Mouse (Mus musculus): Measurements from ENCODE around the gene Plcg2. TPM values are rescaled to one million over a fixed set of nuclear protein-coding genes. Genes with fewer than 3 reads are reported as not detected.

The Plcg2 gene
- 3.4 and 8.0 TPM in 2 replicates for total RNA-seq (2021)
- long read RNA-seq, experiment 1, full-length matches to known transcripts: 2 of 4 reads
- long read RNA-seq, experiment 1, partial matches to known transcripts: 2 of 4 reads
- long read RNA-seq, experiment 1, other reads (novel, unspliced or antisense): 0 of 4 reads
- long read RNA-seq, experiment 2, full-length matches to known transcripts: 2 of 3 reads
- long read RNA-seq, experiment 2, partial matches to known transcripts: 1 of 3 reads
- long read RNA-seq, experiment 2, other reads (novel, unspliced or antisense): 0 of 3 reads

DNA sequence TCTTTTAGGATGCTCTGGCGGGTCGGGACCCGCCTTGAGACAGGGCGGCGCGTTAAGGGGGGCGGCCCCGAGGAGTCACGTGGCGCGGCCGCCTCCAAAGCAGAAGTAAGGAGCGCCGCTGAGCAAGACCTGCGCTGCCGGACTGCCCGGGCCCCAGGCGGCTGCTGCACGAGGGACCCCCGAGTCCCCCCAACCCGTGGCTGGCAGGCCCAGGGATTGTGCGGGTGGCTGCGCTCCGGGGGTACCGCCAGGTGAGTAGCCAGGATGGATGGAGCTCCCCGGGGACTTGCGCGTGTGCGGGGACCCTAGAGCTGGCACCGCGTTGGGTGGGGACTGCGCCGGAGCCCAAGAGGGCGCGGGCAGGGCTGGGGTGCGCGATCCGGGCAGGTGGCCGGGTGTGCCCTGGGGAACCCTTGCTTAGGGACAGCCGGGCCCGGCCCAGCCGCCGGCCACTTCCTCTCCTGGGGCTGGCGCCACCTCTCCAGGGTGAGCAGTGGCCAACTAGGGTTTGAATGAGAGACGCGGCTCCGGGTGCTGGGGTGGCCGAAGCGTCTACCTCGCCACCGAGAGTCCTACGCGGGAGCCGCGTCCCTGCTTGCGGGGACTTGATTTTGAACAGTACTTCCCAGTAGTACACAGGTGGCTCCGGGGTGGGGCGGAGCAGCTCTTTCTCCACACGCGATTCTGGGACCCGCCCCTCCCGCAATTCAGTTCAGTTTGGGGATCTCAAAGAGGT lies at the start of gene Plcg2:
Gene Plcg2 (plus strand): TSS at position 113 of the 736 bp plus-strand sequence.
- DNase-seq: peak; percentile 68

DNA sequence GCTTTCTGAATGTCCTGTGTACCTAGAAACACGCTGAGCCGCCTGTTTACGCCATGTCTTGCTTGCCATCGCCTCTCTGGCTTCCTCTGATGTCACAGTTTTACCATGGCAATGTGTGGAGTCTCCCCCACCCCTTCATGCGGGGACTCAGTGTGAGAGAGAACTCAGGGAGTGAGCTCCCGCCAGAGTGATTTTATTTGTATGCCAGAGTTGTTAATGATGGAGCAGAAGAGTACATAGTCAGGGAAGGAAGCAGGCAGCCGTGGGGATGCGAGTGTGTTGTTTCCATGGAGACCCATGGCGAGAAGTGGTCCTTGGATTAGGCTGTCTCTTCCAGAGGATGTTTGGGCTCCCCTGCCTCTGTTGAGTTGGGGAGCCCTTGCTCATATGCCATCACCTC lies 47.0 kb upstream of the Plcg2 start:
- DNase-seq: no peak

DNA sequence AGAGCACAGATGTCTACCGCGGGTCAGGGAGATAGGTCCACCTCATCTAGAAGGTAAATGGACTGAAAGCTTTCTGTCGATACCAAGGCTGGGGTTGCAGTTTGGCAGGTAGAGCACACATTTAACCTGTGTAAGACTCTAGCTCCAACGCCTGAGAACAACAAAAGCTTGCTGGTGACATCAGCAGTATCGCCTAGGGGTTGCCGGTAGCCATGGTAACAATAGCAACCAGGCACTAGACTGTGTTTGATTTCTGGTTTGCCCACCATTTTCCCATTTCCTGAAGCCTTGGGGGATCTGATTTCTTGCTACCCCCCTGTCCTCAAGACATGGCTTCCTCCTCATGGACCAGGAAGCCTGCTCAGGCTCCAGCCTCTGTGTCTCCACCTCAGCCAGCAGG lies 44.1 kb upstream of the Plcg2 start:
- DNase-seq: no peak

DNA sequence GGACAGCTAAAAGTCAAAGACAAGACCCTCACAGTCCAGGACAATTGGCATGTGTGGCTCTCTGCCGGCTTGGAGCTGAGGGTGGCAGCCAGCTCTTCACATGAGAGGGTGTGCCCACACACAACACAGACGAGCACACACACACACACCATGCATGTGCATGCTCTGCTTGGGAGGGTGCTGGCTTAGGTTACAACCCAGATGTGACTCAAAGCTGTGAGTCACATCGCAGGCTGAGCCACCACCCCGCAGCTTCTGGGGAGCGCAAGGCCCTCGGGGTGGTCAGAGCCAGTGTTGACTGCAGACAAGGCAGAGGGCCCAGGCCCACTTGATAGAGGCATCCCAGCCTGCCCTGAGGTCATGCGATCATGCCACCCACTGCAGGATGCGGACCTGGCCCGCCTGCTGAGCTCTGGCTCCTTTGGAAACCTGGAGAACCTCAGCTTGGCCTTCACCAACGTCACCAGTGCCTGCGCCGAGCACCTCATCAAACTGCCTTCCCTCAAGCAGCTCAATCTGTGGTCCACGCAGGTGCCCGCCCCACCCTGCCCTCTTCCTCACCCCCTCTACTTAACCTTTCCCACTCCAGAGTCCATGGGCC lies 43.5 kb upstream of the Plcg2 start:
- peak; percentile 67 for DNase-seq

DNA sequence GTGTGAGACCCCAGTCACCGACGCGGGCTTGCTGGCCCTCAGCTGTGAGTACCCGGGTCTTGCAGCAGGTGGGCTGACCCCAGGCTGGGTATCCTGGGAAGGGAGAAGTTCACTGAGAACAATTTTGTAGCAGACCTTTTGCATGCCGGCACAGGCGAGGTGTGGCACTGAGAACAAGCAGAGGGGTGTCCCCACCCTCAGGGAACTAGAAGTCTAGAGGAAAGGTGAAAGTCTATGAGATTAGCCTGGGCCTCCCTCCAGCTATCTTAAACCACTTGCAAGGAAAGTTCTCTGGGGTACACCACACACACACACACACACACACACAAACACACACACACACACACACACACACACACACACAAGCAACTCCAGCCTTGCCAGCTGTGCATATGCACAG lies 42.4 kb upstream of the Plcg2 start:
- DNase-seq: no peak

DNA sequence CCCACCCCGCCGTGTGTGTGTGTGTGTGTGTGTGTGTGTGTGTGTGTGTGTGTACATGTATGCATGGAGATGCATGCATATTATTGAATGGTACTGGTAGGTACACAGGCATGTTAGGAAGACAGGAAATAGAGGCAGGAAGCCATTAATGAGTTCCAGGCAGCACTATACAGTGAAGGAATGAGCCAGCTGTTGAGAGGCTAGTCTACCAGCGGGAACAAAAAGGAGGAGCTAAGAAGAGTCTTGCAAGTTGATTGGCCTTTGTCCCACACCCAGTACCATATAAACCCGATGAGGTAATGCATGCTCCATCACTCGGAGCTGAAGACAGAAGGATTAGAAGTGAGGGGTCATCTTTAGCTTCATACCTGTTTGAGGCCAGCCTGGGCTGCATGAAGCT lies 39.7 kb upstream of the Plcg2 start:
- DNase-seq: no peak

DNA sequence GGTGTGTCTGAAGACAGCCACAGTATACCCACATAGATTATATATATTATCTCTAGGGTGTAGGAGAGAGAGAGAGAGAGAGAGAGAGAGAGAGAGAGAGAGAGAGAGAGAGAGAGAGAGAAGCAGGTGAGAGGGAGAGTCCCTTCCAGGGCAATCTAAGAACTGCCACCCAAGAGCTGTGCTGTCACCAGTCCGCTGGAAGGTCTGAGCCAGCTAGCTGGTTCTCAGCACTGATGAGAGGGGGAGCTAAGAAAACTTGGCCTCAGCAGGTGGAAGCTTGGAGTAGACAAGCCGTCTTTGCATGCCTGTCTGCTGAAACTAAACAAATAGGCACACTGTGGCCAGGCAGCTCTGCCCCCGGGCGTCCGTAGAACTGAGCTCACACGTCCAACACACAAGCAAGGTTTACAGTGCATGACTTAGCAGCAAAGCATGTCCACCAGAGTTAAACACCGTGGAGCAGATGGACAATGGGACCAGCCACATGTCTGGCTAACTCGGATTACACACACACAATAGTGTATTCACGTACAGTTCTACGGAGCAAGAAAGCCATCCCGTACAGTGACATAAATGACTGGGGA lies 35.3 kb upstream of the Plcg2 start:
- no peak for DNase-seq

DNA sequence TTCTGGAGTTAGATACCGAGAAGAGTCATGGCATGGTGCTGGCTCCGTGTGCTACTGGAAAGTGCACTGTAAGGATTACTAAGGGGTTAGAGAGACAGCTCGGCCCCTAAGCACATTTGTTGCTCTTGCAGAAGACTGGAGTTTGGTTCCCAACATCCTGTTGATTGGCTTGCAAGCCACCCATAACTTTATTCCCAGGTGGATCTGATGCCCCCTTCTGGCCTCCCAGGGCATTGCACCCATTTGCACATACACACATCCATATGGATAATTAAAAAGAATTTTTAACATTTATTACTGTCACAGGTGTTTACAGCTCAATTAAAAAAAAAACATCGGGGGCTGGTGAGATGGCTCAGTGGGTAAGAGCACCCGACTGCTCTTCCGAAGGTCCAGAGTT lies 33.6 kb upstream of the Plcg2 start:
- DNase-seq: peak; percentile 51

DNA sequence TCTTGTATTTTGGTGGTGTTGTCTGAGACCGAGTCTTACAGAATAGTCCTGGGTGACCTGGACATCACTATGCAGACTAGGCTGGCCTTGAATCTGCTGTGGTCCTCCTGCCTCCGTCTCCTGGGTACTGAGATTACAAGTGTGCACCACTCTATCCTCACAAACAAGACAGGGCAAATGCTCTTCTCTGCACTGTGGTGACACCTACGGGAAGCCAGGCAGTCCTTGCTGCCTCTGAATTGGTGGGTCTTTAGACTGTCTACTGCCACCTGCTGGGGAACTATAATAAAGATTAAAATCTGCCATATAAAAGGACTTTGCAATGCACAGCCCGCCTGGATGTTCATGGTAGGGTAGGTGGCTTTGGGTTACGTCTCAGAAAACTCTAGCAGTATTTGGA lies 32.8 kb upstream of the Plcg2 start:
- peak; percentile 81 for DNase-seq

DNA sequence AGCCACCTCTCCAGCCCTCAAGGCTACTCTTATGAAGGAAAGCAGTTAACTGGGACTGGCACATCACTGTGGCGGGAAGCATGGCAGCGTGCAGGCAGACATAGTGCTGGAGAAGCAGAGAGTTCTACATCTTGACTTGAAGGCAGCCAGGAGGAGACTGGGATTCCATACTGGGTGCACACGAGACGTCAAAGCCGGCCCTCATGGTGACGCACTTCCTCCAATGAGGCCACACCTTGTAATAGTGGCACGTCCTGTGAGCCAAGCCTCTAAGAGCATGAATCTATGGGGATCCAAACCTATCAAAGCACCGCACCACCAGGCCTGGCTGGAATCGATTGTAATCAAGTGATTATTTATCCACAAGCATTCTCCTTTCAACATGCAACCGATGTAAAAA lies 30.6 kb upstream of the Plcg2 start:
- DNase-seq: no peak

DNA sequence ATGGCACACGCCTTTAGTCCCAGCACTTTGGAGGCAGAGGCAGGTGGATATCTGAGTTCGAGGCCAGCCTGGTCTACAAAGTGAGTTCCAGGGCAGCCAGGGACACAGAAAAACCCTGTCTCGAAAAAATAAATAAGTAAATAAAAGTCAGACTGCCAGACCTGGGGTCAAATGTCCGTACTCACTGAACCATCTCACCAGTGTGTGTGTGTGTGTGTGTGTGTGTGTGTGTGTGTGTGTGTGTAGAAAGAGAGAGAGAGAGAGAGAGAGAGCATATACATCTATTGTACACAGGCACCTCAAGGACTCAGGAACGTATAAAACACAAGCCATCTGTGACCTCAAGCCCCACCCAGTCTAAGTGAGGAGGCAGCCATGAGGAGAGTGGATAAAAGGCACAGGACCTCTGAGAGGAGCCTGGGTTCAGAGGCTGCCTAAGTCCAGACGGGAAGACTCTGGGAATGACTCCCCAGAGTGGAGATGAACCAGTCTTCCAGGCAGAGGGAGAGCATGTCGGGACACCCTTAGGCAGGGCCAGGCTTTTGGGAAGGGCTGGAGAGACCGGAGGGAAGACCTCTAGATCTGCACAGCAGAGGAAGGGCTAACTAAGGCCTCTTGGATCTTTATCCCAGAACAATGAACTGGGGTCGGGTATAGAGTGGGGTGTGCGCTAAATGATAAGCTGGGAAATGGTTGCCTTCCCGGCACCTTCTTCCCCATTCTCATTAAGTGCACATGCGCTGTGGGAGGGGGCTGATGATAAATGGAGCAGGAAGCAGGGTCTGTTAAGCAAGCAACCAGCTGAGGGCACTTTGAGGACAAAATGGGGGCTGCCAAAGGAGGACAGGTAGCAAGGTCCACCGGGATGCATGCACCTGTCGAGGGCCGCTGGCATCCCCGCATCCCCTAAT lies 28.4 kb upstream of the Plcg2 start:
- DNase-seq: no peak

DNA sequence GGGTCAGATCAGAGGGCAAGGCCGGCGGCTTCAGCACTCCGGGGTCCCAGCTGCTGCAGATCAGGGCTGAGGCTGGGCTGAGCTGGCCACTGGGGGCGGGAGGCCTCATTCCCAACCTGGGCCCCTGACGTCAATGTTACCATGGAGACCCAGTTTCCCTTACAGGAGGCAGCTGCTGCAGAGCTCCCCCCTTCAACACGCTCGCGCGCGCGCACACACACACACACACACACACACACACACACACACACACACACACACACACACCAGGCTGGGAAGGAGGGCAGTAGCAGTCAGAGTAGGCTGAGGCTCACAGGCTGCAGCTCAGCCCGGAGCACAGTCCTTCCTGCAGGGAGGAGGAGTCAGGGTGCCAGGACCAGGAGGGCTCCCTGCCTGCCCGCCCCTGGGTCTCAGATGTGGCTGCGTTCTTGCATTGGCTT lies 27.7 kb upstream of the Plcg2 start:
- peak; percentile 85 for DNase-seq

DNA sequence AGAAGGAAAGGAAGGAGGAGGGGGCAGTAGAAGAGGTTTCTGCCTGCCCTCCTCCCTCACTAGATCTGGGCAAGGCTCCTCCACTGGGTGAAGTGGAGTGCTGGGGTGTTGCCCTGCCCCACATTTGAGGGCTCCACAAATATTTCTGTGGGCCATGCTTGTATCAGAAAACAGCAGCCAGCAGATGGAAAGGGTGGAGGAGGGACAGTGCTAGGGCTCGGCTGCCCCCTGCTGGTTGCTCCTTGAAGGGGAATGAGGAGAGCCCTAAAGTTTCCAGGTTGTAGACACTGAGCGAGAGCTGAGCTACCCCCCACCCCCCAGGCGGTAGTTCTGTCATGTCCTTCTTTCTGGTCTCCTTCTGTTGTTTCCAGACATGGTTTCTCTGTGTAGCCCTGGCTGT lies 26.9 kb upstream of the Plcg2 start:
- peak; percentile 81 for DNase-seq

DNA sequence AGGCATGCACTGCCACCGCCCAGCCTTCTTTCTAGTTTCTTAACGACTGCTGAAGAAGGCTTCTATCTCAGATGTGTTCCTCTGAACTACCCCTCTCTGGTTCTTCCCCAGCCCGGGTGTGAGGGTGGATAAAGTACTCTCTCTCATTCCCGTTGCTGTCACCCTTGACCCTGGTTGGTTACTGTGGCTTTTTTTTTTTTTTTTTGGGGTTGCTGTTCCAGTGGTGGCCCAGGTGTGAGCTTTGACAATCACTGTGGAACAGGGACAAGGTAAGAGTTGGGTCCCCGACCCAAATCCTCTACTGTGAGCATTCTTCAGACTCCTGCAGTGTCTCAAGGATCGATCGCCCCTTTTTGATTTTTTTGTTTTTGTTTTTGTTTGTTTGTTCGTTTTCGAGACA lies 26.4 kb upstream of the Plcg2 start:
- DNase-seq: no peak

DNA sequence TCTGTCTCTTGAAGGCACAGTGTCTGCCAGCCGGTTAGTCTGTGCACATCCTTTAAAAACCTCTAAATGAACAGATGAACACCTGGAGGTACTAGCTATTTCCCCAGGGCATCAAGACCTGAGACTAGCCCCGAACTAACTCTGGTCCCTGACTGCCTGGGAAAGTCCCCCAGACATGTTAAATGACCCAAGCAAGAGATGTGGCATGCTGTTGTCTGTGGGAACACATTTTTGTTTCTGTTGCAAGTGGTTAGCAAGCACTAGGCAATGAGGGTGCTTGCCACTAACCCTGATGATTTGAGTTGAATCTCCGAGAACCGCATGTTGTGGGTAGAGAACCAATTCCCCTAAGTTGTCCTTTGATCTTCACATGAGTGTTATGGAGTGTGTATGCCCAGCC lies 25.8 kb upstream of the Plcg2 start:
- no peak for DNase-seq

DNA sequence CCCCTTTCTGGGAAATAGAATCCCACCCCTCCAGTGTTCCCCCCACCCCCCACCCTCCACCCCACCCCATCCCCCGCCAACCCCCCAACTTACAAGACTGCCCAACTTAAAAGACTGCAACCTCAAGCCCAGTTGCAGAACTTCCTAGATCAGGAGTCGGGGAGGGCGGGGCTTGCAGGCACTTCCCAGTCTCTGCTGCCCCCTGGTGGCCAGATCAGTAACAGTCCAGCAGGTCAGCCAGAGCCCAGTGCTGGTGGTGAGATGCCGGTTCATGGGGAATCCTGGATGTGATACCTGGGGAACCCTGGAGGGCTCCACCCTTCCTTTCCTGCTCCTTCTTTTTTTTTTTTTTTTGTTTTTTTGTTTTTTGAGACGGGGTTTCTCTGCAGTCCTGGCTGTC lies 23.1 kb upstream of the Plcg2 start:
- peak; percentile 96 for DNase-seq

DNA sequence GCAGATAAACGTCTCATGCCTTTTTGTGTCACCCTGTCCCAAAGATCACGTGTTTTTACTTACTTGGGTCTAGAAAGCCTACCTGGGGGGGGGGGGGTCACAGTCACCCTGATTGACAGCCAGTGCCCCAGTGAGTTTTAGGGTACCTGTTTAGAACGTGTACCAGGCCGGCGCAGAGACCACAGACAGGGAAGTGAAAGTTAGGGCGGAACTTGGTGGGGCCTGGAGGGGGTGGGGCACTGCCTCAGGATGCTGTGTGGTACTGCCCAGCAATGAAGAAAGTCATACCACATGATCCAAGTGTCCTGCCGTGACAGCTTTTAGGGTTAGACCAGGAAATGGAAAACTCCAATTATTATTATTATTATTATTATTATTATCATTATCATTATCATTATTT lies 22.3 kb upstream of the Plcg2 start:
- peak; percentile 48 for DNase-seq

DNA sequence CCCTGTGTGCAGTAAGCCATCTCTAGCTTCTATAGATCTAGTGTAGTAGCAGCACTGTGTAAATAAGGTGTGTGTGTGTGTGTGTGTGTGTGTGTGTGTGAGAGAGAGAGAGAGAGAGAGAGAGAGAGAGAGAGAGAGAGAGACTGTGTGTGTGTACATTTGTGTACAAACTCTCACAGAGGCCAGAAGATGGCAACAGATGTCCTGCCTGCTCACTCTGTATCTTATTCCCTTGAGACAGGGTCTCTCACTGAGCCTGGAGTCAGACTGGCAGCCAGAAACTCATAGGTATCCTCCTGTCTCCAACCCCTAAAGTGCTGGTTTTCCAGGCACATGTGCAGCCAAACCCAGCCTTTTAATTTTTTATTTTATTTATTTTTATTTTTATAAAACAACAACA lies 20.0 kb upstream of the Plcg2 start:
- DNase-seq: no peak

DNA sequence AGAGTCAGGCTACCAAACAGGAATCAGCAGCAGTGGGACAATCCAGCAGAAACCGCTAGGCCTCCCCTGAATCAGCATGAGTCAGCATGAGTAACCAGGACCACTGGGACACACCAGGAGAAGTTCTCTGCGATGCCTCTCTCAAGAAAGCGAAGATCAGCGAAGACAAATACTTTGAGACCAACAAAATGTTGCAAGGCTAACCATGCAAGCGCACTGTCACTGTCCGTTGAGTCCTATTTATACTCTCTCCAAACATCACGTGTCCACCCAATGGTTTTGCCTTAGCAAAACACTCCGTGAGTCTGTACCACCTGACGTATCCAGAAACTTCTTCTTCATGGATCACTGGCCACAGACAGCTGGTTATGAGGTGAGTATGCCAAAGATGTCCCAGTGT lies 18.1 kb upstream of the Plcg2 start:
- no peak for DNase-seq

DNA sequence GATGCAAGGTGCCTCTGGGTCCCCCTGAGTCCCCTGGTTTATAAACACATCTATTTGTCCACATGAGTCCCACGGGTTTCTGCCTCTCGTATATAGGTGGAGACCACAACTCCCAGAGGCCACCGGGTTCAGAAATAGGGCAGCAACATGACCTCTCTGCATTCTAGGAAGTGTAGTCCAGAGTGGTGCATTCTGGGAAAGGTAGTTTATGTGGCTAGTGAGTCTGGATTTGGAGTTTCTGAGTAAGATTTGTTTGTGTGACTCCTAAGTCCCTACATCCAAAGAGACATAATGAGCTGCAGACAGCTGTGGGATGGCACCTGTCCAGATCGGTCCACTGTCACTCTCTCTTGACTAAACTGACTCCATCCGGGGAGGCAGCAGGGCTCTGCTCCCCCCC lies 17.6 kb upstream of the Plcg2 start:
- no peak for DNase-seq

DNA sequence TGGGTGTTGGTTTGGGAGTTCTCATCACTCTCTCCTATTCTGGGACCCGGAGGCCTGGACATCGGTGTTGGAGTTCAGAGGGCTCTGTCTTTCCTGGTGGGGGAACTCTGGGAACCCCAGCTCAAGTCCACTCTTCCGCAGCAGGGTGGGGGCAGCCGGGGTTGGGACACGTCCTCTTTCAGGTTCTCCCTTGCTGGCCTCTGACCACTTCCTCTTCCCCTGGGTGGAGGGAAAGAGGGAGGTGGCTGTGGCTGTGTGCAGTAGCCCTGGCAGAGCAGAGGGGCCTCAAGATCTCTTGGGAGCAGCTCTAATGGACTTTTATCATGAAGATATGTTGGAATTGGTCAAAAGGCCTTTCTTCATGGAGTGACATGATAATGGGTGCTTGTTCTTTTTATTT lies 16.3 kb upstream of the Plcg2 start:
- peak; percentile 28 for DNase-seq

DNA sequence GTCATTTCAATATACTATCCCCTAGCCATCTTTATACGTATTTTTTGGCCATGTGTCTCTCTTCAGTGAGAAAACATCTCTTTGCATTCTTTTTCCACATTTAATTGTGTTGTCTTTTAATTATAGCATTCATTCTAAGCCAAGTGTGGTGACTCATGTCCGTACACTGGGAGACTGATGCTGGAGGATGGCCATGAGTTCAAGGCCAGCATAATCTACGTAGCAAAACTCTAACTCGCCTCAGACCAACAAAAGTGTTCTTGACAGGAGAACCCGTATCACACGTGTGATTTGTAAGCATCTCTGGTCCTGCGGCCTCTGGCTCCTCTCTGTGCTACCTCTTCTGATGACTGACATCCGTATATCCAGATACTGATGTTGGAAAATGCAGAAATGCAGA lies 13.4 kb upstream of the Plcg2 start:
- peak; percentile 45 for DNase-seq
